Mouse (Mus musculus) mouse embryonic stem cell (cell line): ENCODE measurements around the gene Btn2a2.

Source experiments
- in situ Hi-C, 2 experiments: fragments of 300-500 bp; cut with MboI; formaldehyde crosslinking; loops; 1 replicate in 1 of 2; 3 replicates in 1 of 2; pipeline ENCODE4 v1.14.3; 2019 to 2020; ENCODE audit warnings: low sequenced_read_pairs in 2 of 2, low pct_unique_long_range_greater_than_20kb in 1 of 2, mixed read lengths in 1 of 2; ENCODE audit not compliant: unreplicated experiment in 1 of 2

Gene Btn2a2

GRCm38 (mm10) chr13:23438521-23438920 is 50.1 kb downstream of the Btn2a2 start:
- in situ Hi-C loops: loop anchor here (10.0 kb wide), 2 partner anchors 1504 to 1514 kb away; no protein-coding TSS in a partner anchor

- in situ Hi-C loops: loop anchor here (10.0 kb wide), 2 partner anchors 1503 to 1513 kb away; no protein-coding TSS in a partner anchor
Observed at GRCm38 (mm10) chr13:23437908-23438307, 50.7 kb downstream of the Btn2a2 start.

GRCm38 (mm10) chr13:23436861-23437822 is 51.5 kb downstream of the Btn2a2 start:
- in situ Hi-C loops: loop anchor here (10.0 kb wide), 2 partner anchors 1502 to 1512 kb away; no protein-coding TSS in a partner anchor

- in situ Hi-C loops: loop anchor here (10.0 kb wide), 2 partner anchors 1501 to 1511 kb away; no protein-coding TSS in a partner anchor
Observed at GRCm38 (mm10) chr13:23436231-23436661, 52.4 kb downstream of the Btn2a2 start.

GRCm38 (mm10) chr13:23435676-23436075 is 53.0 kb downstream of the Btn2a2 start:
- in situ Hi-C loops: loop anchor here (10.0 kb wide), 2 partner anchors 1501 to 1511 kb away; no protein-coding TSS in a partner anchor

GRCm38 (mm10) chr13:23435241-23435640 is 53.4 kb downstream of the Btn2a2 start:
- in situ Hi-C loops: loop anchor here (10.0 kb wide), 2 partner anchors 1500 to 1510 kb away; no protein-coding TSS in a partner anchor

GRCm38 (mm10) chr13:23434426-23434825 is 54.2 kb downstream of the Btn2a2 start:
- in situ Hi-C loops: loop anchor here (5.0 to 10.0 kb wide), 3 partner anchors 163 to 1510 kb away; no protein-coding TSS in a partner anchor

GRCm38 (mm10) chr13:23433801-23434200 is 54.9 kb downstream of the Btn2a2 start:
- in situ Hi-C loops: loop anchor here (5.0 to 10.0 kb wide), 3 partner anchors 164 to 1509 kb away; no protein-coding TSS in a partner anchor

- in situ Hi-C loops: loop anchor here (5.0 to 10.0 kb wide), 3 partner anchors 164 to 1508 kb away; no protein-coding TSS in a partner anchor
Observed at GRCm38 (mm10) chr13:23433206-23433605, 55.5 kb downstream of the Btn2a2 start.

GRCm38 (mm10) chr13:23432562-23433201 is 56.0 kb downstream of the Btn2a2 start:
- in situ Hi-C loops: loop anchor here (5.0 to 10.0 kb wide), 3 partner anchors 165 to 1508 kb away; no protein-coding TSS in a partner anchor

GRCm38 (mm10) chr13:23431351-23431771 is 57.3 kb downstream of the Btn2a2 start:
- in situ Hi-C loops: loop anchor here (5.0 to 10.0 kb wide), 3 partner anchors 166 to 1507 kb away; no protein-coding TSS in a partner anchor

GRCm38 (mm10) chr13:23430734-23431133 is 57.9 kb downstream of the Btn2a2 start:
- in situ Hi-C loops: loop anchor here (5.0 to 10.0 kb wide), 3 partner anchors 167 to 1506 kb away; no protein-coding TSS in a partner anchor

- in situ Hi-C loops: loop anchor here (5.0 to 10.0 kb wide), 6 partner anchors 87 to 1505 kb away; no protein-coding TSS in a partner anchor
Observed at GRCm38 (mm10) chr13:23429771-23430380, 58.8 kb downstream of the Btn2a2 start.

- in situ Hi-C loops: loop anchor here (5.0 to 10.0 kb wide), 3 partner anchors 89 to 166 kb away; no protein-coding TSS in a partner anchor
Observed at GRCm38 (mm10) chr13:23428166-23428993, 60.3 kb downstream of the Btn2a2 start.
